24 mouse cellular contexts compared by ENCODE assay signal in the genomic region with DNA sequence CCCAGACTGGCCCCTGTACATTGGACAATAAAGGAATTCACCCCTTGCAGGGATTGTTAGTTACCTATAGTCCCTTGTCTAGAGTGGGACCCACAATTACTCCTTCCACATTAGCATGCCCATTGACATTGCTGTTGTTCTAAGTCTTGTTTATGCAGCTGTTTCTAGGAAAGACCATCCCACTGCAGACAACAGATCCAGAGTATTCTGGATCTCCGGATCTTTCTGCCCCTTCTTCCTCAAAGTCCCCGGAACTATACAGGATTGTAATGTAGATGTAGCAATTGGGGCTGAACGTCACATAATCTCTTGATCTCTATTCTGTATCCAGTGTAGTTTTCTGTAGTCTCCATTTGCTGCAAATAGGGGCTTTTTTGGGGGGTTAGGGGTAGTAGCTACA. TPM values are rescaled to one million over a fixed set of nuclear protein-coding genes. Genes with fewer than 3 reads are reported as not detected.
DNase-seq lines count a peak whose midpoint lies in the region; ATAC-seq lines count a peak whose summit lies in the region.
"Had no signal": no experiment of that assay in that cellular context is flagged by ENCODE, and none has a peak within 500 bp of the region (broad histone marks: within the 10 kb centered on the region; RNA-seq: fewer than 3 reads in every experiment).

No protein-coding gene starts in this region.

- H3K4me3 ChIP-seq in hindbrain, embryonic 12.5 days = no peak overlapping the region

- H3K9ac ChIP-seq in hindbrain, embryonic 12.5 days = no peak overlapping the region

- 88% methylated on average over 3 of the region's 3 CpGs for WGBS in hindbrain, embryonic 12.5 days

- ATAC-seq in hindbrain, embryonic 12.5 days (ENCODE audit: low FRiP score) = no peak
- ATAC-seq: activated CD4-positive, CD25-positive, alpha-beta regulatory T cell, adult 4 months; CD4-positive, CD25-positive, alpha-beta regulatory T cell, adult 4 months; Patski had no signal

- no peak overlapping the region for H3K4me2 ChIP-seq in hindbrain, embryonic 12.5 days (replicated peaks)

- no peaks in the 10 kb centered on the region for H3K4me1 ChIP-seq in hindbrain, embryonic 12.5 days

- peaks cover 4% of the 10 kb centered on the region; the same call in 1 of the 2 replicates for H3K27me3 ChIP-seq in hindbrain, embryonic 12.5 days
- H3K27me3 ChIP-seq: CH12.LX had no signal

- DNase-seq in ES-CJ7 (ENCODE audit: low read depth, low spot score) = peak; percentile 65
- DNase-seq in R1 (ENCODE audit: low read depth, low spot score) = peak; percentile 52
- DNase-seq in ZHBTc4 (ENCODE audit: low read depth, low spot score) = peak; percentile 77
- DNase-seq in lung, postnatal 36 days = no peak
- DNase-seq in thymus, postnatal 14 days = no peak
- DNase-seq: adrenal gland, adult 2 months; adrenal gland, adult 8-10 months; adrenal gland, postnatal 10 days; adrenal gland, postnatal 14 days; adrenal gland, postnatal 25 days; adrenal gland, postnatal 36 days; B cell, adult 2 months; cerebellum, adult 11 months; cerebellum, adult 11-12 months; cerebellum, adult 18-20 months; cerebellum, adult 2 months; cerebellum, adult 8-10 months; cerebellum, adult 9-10 months had no signal

- no peaks in the 10 kb centered on the region for H3K36me3 ChIP-seq in hindbrain, embryonic 12.5 days
- H3K36me3 ChIP-seq: G1E had no signal

- H3K9me3 ChIP-seq in hindbrain, embryonic 12.5 days (replicated peaks) = no peaks in the 10 kb centered on the region
- H3K9me3 ChIP-seq: G1E had no signal

- no peak overlapping the region for H3K27ac ChIP-seq in hindbrain, embryonic 12.5 days

RNA-seq across cellular contexts. Expression of a gene that starts 53.6 kb away (rescaled TPM):
- 20.0 and 20.3 TPM in 2 replicates for polyA plus RNA-seq in hindbrain, embryonic 12.5 days (2016; fragmentation: Nextera tagmentation; extraction: Ambion mirVana)

RNA-seq across cellular contexts. Expression of a gene that starts 57.9 kb away (rescaled TPM):
- polyA plus RNA-seq in hindbrain, embryonic 12.5 days (2016; fragmentation: Nextera tagmentation; extraction: Ambion mirVana) = 1.8 TPM in 2 replicates
- polyA plus RNA-seq: activated CD4-positive, CD25-positive, alpha-beta regulatory T cell, adult 4 months; CD4-positive, CD25-positive, alpha-beta regulatory T cell, adult 4 months; G1E had no signal

Comparison
In these comparisons a context has a peak if more than half of its experiments do, and no peak if none do; other contexts are left out.
1. DNase-seq: peak in ES-CJ7 (single experiment), R1 (single experiment) and ZHBTc4 (single experiment); none in lung, postnatal 36 days (single experiment) and thymus, postnatal 14 days (single experiment).